ENCODE assay signal across 10 mouse cellular contexts in the genomic region with DNA sequence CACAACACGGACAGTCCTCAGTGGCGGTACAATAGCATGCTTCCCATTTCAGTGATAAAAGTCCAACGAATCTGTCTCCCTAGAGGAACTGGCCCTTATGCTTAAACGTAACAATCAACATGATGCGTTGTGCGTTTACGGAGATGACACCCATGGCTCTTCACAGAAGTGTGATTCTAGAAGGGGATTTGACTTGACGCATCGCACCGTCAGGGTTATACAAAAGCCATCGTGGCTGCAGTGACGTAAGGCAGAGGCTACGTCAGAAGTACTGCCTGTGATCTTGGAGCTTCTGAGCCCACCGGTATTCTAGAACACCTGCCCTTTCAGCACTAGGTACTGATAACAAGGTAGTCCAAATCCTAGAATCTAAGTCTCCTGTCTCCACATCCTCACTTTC. TPM values are rescaled to one million over a fixed set of nuclear protein-coding genes. Genes with fewer than 3 reads are reported as not detected.
DNase-seq lines count a peak whose midpoint lies in the region; ATAC-seq and TF ChIP-seq lines count a peak whose summit lies in the region.
"Had no signal": no experiment of that assay in that cellular context is flagged by ENCODE, and none has a peak within 500 bp of the region (broad histone marks: within the 10 kb centered on the region; RNA-seq: fewer than 3 reads in every experiment).

No protein-coding gene starts in this region.

- no peak for DNase-seq in heart, adult 9 months (ENCODE audit: low spot score in 2 of 2)
- no peak for DNase-seq in testis, postnatal 14 days (ENCODE audit: low spot score)
- peak; percentile 7 for DNase-seq in testis, postnatal 10 days (ENCODE audit: low spot score)
- DNase-seq in left cerebral cortex, postnatal 14 days (ENCODE audit: low spot score in 2 of 2), result no peak
- no peak for DNase-seq in left cerebral cortex, postnatal 36 days (ENCODE audit: low spot score in 2 of 2)
- DNase-seq: lung, postnatal 4 days; thymus, postnatal 4 days had no signal

- H3K9ac ChIP-seq in heart, embryonic 16.5 days (ENCODE audit: low read length), result no peak overlapping the region
- no peak overlapping the region for H3K9ac ChIP-seq in intestine, postnatal 0 days (ENCODE audit: low read depth, low read length)

- intact Hi-C loops in left cerebral cortex, postnatal 14 days (cut with DNase I), result loop anchor here (2.0 kb wide), 1 partner anchor 1640 kb away; no protein-coding TSS in a partner anchor
- intact Hi-C loops in left cerebral cortex, postnatal 36 days (cut with DNase I), result loop anchor here (2.0 to 5.0 kb wide), 2 partner anchors 222 to 1636 kb away; a partner anchor contains a TSS

- H3K9me3 ChIP-seq in heart, embryonic 16.5 days (replicated peaks; ENCODE audit: control insufficient read depth, low read length), result no peaks in the 10 kb centered on the region
- no peaks in the 10 kb centered on the region for H3K9me3 ChIP-seq in intestine, postnatal 0 days (ENCODE audit: control insufficient read depth)

- H3K27me3 ChIP-seq in heart, embryonic 16.5 days (ENCODE audit: control insufficient read depth, insufficient read depth, low read length), result no peaks in the 10 kb centered on the region
- H3K27me3 ChIP-seq in testis, adult 2 months (ENCODE audit: control insufficient read depth, insufficient read depth, low read length), result no peaks in the 10 kb centered on the region
- no peaks in the 10 kb centered on the region for H3K27me3 ChIP-seq in intestine, postnatal 0 days (replicated peaks; ENCODE audit: control insufficient read depth, insufficient read depth, low read length)

- H3K27ac ChIP-seq in heart, embryonic 16.5 days (ENCODE audit: low read length), result no peak overlapping the region
- H3K27ac ChIP-seq in testis, adult 2 months (ENCODE audit: control insufficient read depth, insufficient read depth, low read depth, low read length), result no peak overlapping the region
- no peak overlapping the region for H3K27ac ChIP-seq in intestine, postnatal 0 days (ENCODE audit: low read depth, low read length)

- peak overlapping the region; percentile 22 for H3K4me3 ChIP-seq in heart, embryonic 16.5 days (ENCODE audit: low read length)
- peak overlapping the region; percentile 69 for H3K4me3 ChIP-seq in testis, adult 2 months (ENCODE audit: control insufficient read depth, low read depth, low read length)
- no peak overlapping the region for H3K4me3 ChIP-seq in intestine, postnatal 0 days (ENCODE audit: low read depth, low read length)

- peak overlapping the region; percentile 51 for H3K4me2 ChIP-seq in heart, embryonic 16.5 days (ENCODE audit: low read depth, low read length)
- H3K4me2 ChIP-seq in intestine, postnatal 0 days (replicated peaks; ENCODE audit: low read depth), result peak overlapping the region; percentile 43

- TF ChIP-seq POLR2A in testis, adult 2 months (IDR thresholded peaks at IDR 0.05; ENCODE audit: control insufficient read depth, low read depth, low read length), result no peak

- no peak for ATAC-seq in heart, embryonic 16.5 days (replicated peaks; ENCODE audit: extremely low read depth, insufficient read depth, low FRiP score)
- ATAC-seq in intestine, postnatal 0 days, result no peak

- WGBS in heart, embryonic 16.5 days, result 43% methylated on average over 14 of the region's 14 CpGs
- WGBS in intestine, postnatal 0 days, result 55% methylated on average over 14 of the region's 14 CpGs

- 0 out of 2 replicates have a peak, but pooled peaks cover 2% of the 10 kb centered on the region for H3K4me1 ChIP-seq in heart, embryonic 16.5 days (ENCODE audit: control insufficient read depth, insufficient read depth, low read length)
- H3K4me1 ChIP-seq in testis, adult 2 months (ENCODE audit: control insufficient read depth, insufficient read depth, low read length), result peaks cover 10% of the 10 kb centered on the region
- H3K4me1 ChIP-seq in intestine, postnatal 0 days (replicated peaks; ENCODE audit: control insufficient read depth, insufficient read depth, low read length), result no peaks in the 10 kb centered on the region

- H3K36me3 ChIP-seq in heart, embryonic 16.5 days (ENCODE audit: control insufficient read depth, insufficient read depth), result no peaks in the 10 kb centered on the region
- no peaks in the 10 kb centered on the region for H3K36me3 ChIP-seq in testis, adult 2 months (ENCODE audit: control insufficient read depth, insufficient read depth, low read length)
- no peaks in the 10 kb centered on the region for H3K36me3 ChIP-seq in intestine, postnatal 0 days (ENCODE audit: control insufficient read depth, insufficient read depth)

- TF ChIP-seq CTCF in testis, adult 2 months (IDR thresholded peaks at IDR 0.05; ENCODE audit: control insufficient read depth, insufficient read depth, insufficient replicate concordance, low read depth, low read length), result no peak
- no peak for TF ChIP-seq CTCF in intestine, postnatal 0 days (IDR thresholded peaks at IDR 0.05; ENCODE audit: low read depth)

RNA-seq across cellular contexts. Expression of a gene that starts 8.2 kb away (rescaled TPM):
- 2.7 and 3.7 TPM in 2 replicates for polyA plus RNA-seq in heart, embryonic 16.5 days (2015; fragmentation: Nextera tagmentation; extraction: Ambion mirVana)
- 2.2 and 2.5 TPM in 2 replicates for polyA plus RNA-seq in testis, adult 2 months (2012; rRNA removed)
- polyA plus RNA-seq in intestine, postnatal 0 days (2015; fragmentation: Nextera tagmentation; extraction: Ambion mirVana), result 1.0 and 1.2 TPM in 2 replicates
- total RNA-seq in left cerebral cortex, postnatal 14 days (2021), result 1 to 10 TPM; 4.9 to 5.6 TPM
- 1 to 10 TPM; 6.2 to 7.3 TPM for total RNA-seq in left cerebral cortex, postnatal 36 days (2021)
